Mouse (Mus musculus) left cerebral cortex, adult 9 months (tissue): ENCODE data around the gene 5031410I06Rik.
"Not testable (repeated sequence)": the region's sequence is repeated elsewhere in the genome, so short reads cannot be mapped to it uniquely, and the experiment has no call there.

ENCODE experiments used
- DNase-seq, 2 experiments: peaks; one replicate each; pipeline ENCODE4 v3.0.0; 2022; ENCODE audit warnings: low spot score in 2 of 2

Gene 5031410I06Rik

GRCm38 (mm10) chr5:26105262-26105661 is at the start of gene 5031410I06Rik:
TSS of gene 5031410I06Rik (minus strand) at chr5:26105362.
- not testable (repeated sequence) for DNase-seq

GRCm38 (mm10) chr5:26142891-26143290 is 37.7 kb upstream of the 5031410I06Rik start:
- DNase-seq: no peak

GRCm38 (mm10) chr5:26121321-26121720 is 16.2 kb upstream of the 5031410I06Rik start, which contains the start of gene Gm10220:
TSS of gene Gm10220 (minus strand) at chr5:26121421.
- DNase-seq: not testable (repeated sequence)

- DNase-seq: not testable (repeated sequence)
Observed at GRCm38 (mm10) chr5:26089191-26089590, 16.0 kb downstream of the 5031410I06Rik start, which contains the start of gene Gm10471. TSS of gene Gm10471 (minus strand) at chr5:26089291.

GRCm38 (mm10) chr5:26079023-26079422 is 26.1 kb downstream of the 5031410I06Rik start:
- not testable (repeated sequence) for DNase-seq

- DNase-seq: no peak
Observed at GRCm38 (mm10) chr5:26070716-26071115, 34.4 kb downstream of the 5031410I06Rik start.

GRCm38 (mm10) chr5:26058481-26058880 is 46.7 kb downstream of the 5031410I06Rik start, which contains the start of gene Gm7347:
TSS of gene Gm7347 (minus strand) at chr5:26058581.
- not testable (repeated sequence) for DNase-seq
